Mouse (Mus musculus): ENCODE results near the gene Kif17. TPM values are rescaled to one million over a fixed set of nuclear protein-coding genes. Genes with fewer than 3 reads are reported as not detected.
A peak's percentile ranks its signal among the peaks of the same experiment; 100 is the strongest.

Kif17 gene
- total RNA-seq, 2 experiments from 2014 or later: 16.7 to 18.0 TPM

DNA sequence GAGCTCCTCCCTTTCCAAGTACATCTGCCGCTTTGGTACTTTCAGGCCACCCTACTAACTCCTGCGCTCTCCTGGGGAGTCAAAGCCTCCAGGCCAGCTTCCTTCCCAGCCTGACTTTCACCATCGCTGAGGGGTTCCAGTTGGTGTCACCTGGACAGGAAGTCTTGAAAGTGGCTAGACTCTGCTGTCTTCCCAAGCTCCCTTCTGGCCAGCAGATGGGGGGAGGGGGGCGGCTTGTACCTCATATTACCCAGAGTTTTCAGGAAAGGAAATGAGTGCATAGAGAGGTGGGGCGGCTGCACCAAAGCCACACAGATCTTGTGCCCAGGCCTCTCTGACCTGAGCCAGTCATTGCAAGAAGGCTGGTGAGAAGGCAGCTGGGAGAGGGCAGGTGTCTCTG, 2.0 kb downstream of the Kif17 start:
- no peak for DNase-seq (ENCODE audit: low spot score in 2 of 2)
- intact Hi-C loops (cut with DNase I): no loop called here

DNA sequence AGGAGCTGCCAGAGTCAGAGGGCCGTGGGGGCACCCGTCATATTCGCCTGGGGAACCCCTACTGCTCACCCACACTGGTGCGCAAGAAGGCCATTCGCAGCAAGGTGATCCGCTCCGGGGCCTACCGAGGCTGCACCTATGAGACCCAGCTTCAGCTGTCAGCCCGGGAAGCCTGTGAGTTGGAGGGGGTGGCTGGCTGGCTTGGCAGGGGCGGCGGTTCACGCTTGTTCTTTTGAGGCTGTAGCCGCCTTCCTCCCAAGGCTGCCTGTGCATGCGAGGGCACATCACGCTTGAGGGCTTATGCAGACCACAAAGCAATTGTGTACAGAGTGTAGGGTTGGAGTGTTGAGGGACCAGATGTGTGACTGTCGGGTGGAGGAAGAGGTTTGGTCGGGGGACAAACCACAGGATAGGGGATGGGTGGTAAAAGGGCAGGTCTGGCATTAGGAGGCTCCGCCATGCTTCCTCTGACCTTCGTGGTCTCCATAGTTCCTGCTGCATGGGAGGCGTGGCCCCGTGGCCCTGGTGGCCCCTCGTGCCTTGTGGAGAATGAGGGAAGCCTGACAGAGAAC, 7.0 kb downstream of the Kif17 start:
- no peak for DNase-seq (ENCODE audit: low spot score in 2 of 2)
- intact Hi-C loops (cut with DNase I): no loop called here

- DNase-seq (ENCODE audit: low spot score in 2 of 2): no peak
- intact Hi-C loops (cut with DNase I): no loop called here
Observed at GRCm38 (mm10) chr4:138258663-138259062, 8.4 kb downstream of the Kif17 start.

GRCm38 (mm10) chr4:138259482-138259881, 9.2 kb downstream of the Kif17 start:
- intact Hi-C loops (cut with DNase I): no loop called here
- no peak for DNase-seq (ENCODE audit: low spot score in 2 of 2)

DNA sequence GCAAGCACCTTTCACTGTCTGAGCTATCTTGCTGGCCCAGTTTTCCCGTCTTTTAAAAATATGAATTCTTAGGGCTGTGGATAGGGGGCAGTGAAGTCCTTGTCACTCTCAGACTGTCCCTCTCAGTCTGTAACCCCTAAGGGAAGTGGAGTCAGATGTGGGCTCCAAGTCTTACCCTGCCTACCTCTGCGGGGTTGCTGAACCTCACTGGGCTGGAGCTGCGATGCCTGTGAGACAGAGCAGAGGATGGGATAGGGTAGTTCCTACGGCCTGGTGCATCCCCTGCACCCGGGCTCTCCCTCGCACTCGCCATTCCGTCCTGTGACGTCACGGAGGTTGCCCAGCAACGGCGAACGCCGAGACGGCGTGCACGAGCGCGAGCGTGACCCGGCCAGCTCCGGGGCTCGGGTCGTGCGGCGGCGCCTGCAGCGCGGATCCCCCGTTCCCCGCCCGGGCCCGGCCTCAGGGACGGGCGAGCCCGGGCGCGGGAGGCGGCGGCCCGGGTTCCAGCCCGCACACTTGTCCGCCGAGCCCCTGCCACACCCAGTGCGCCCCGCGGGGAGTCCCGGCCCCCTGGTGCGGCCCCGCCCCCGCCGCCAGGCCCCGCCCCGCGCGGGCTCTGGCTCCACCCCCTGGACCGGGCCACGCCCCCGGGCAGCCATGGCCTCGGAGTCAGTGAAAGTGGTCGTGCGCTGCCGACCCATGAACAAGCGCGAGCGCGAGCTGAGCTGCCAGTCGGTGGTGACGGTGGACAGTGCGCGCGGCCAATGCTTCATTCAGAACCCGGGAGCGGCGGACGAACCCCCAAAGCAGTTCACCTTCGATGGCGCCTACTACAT, 11.8 kb downstream of the Kif17 start:
- intact Hi-C loops (cut with DNase I): no loop called here

DNA sequence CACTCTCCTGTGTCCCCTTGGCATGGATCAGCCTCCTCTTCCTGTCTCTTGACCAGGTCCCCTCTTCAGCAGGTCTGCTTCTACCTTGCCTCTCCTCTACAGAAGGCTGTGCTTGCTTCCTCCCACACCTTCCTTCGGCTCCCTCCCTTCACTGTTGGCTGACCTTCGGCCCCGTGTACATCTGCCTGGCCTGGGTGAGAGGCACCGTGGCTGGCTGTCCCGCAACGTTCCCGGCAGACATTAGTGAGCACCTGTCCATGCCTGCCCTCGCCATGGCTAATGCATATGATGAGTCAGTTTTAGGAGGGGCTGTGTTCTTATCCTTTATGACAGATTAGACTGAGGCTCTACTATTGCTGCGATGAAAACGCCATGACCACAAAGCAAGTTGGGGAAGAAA, 17.6 kb downstream of the Kif17 start:
- no peak for DNase-seq (ENCODE audit: low spot score in 2 of 2)
- intact Hi-C loops (cut with DNase I): no loop called here

More for the DNA sequence above, 11.8 kb downstream of the Kif17 start:
- peak; percentile 88 for DNase-seq (ENCODE audit: low spot score in 2 of 2)

GRCm38 (mm10) chr4:138272011-138272997, 22.1 kb downstream of the Kif17 start:
- peak; percentile 65 to 83 for DNase-seq (ENCODE audit: low spot score in 2 of 2)
- intact Hi-C loops (cut with DNase I): no loop called here

GRCm38 (mm10) chr4:138278346-138278745, 28.1 kb downstream of the Kif17 start:
- DNase-seq (ENCODE audit: low spot score in 2 of 2): peak; percentile 39 to 52

DNA sequence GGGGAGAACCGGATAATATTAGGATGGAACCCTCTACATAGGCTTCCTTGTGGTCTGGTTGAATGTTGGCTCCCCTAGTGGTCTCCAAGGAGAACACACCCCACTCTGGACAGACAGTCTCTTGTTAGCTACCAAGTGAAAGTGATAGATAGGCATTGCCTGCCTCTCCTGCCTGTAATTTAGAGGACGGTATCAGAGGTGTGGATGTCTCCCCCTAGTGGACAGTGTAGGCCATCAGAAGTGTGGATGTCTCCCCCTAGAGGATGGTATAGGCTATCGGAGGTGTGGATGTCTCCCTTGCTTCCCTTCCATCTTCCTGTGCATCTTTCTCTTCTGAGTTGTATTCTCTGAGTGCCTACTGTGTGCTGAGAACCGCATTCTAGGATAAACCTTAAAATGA, 32.6 kb downstream of the Kif17 start:
- intact Hi-C loops (cut with DNase I): no loop called here
- peak; percentile 73 to 93 for DNase-seq (ENCODE audit: low spot score in 2 of 2)

More at GRCm38 (mm10) chr4:138278346-138278745, 28.1 kb downstream of the Kif17 start:
- intact Hi-C loops (cut with DNase I): no loop called here

DNA sequence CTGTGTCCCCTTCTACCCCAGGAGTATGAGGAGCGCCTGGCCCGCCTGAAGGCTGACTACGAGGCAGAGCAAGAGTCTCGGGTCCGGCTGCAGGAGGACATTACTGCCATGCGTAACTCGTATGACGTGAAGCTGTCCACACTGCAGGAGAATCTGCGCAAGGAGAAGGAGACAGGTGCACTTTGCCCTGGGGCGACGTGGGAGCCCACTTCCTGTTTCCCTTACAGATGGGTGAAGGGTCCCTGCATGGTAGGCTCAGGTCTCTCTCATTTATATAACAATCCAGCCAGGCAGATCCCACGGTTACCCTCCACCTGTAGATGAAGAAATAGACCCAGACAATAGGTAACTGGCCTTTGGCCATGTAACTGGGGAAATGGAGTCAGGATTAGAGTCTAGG, 36.2 kb downstream of the Kif17 start:
- DNase-seq (ENCODE audit: low spot score in 2 of 2): no peak
- intact Hi-C loops (cut with DNase I): no loop called here

- no peak for DNase-seq (ENCODE audit: low spot score in 2 of 2)
- intact Hi-C loops (cut with DNase I): no loop called here
Observed at GRCm38 (mm10) chr4:138288691-138289090, 38.5 kb downstream of the Kif17 start.

GRCm38 (mm10) chr4:138292028-138292427, 41.8 kb downstream of the Kif17 start:
- intact Hi-C loops (cut with DNase I): no loop called here
- no peak for DNase-seq (ENCODE audit: low spot score in 2 of 2)

DNA sequence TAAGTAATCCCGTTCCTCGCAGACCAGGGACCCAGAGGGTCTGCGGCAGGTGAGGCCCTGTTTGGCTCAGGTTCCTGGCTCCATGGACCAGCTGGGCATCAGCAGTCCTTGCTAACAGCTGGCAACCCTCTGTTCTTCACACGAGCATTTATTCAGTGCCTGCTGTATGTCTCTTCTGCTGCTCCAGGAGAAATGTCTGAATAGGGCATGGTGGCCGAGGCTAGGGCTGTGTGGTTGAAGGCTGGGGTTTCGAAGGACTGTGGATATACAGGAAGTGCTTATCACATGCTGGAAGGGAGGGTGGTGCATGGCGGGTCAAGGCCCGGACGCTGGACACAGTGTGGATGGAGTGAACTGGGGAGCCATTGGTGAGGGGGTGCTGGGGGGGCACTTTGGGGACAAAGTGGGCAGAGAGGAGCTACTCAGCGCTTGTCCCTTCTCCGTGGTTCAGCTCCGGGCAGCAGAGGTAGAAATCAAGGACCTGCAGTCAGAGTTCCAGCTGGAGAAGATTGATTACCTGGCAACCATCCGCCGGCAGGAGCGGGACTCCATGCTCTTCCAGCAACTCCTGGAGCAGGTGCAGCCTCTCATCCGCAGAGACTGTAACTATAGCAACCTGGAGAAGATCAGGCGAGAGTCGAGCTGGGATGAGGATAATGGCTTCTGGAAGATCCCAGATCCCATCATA, 43.2 kb downstream of the Kif17 start:
- intact Hi-C loops (cut with DNase I): no loop called here
- peak in 1 of 2 experiments; percentile 41 for DNase-seq (ENCODE audit: low spot score in 2 of 2)

- intact Hi-C loops (cut with DNase I): no loop called here
- DNase-seq (ENCODE audit: low spot score in 2 of 2): no peak
Observed at GRCm38 (mm10) chr4:138293949-138294550, 43.8 kb downstream of the Kif17 start.

DNA sequence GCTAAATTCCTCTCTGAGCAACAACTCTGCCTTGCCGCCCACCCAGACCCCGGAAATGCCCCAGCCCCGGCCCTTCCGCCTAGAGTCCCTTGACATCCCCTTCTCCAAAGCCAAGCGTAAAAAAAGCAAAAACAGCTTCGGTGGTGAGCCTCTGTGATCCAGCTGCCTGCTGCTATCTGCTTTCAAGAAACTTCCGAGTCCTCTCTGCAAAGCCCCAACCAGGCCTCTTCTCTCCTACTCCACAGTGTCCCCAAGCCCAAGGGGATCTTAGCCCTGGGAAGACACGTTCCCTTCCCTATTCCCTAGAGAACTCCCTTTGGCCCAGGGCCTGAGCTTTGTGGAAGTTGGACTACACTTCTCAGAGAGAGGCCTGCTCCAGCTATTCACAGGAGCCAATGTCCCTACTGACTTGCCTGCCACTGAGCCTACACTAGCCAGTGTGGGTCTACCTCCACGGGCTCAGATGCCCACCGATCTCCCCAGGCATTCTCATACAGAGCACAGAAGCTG, 51.1 kb downstream of the Kif17 start:
- no peak for DNase-seq (ENCODE audit: low spot score in 2 of 2)
- intact Hi-C loops (cut with DNase I): no loop called here

DNA sequence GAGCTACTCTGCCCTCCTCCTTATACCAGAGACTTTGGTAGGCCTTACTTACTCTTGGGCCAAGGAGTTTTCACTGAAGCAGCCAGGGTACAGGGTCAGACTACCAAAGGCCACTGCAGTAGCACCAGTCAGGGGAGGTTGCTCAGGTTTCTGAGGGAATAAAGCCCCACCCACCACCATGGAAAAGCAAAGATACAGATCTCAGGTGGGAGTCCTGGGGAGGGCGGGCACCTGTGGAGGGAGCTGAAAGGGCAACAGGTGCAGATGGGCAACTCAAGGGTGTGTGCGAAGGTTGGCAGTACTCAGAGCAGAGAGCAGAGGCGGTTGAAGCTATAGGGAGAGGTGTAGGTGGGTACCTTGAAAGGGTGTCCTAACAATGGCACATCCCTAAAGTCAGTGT, 52.8 kb downstream of the Kif17 start:
- intact Hi-C loops (cut with DNase I): no loop called here

DNA sequence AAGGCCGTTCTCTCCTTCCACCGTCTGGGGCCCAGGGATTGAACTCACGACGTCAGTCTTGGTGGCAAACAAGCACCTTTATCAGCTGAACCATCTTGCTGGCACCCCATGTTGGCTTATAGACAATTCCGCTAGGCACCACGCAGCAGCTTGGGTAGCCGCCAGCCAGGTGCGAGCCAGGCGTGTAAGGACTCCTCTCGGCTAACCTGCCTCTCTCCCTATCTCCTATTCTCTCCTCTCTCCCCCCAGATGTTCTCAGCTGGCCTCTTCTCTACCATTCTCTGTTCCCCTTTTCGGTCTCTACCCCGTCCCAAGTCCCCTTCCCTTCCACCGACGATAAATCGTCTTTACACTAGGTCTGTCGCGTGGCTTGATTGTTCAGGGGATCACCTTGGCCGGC, 53.5 kb downstream of the Kif17 start:
- intact Hi-C loops (cut with DNase I): no loop called here
- DNase-seq (ENCODE audit: low spot score in 2 of 2): no peak

More for the DNA sequence above, 52.8 kb downstream of the Kif17 start:
- DNase-seq (ENCODE audit: low spot score in 2 of 2): no peak

DNA sequence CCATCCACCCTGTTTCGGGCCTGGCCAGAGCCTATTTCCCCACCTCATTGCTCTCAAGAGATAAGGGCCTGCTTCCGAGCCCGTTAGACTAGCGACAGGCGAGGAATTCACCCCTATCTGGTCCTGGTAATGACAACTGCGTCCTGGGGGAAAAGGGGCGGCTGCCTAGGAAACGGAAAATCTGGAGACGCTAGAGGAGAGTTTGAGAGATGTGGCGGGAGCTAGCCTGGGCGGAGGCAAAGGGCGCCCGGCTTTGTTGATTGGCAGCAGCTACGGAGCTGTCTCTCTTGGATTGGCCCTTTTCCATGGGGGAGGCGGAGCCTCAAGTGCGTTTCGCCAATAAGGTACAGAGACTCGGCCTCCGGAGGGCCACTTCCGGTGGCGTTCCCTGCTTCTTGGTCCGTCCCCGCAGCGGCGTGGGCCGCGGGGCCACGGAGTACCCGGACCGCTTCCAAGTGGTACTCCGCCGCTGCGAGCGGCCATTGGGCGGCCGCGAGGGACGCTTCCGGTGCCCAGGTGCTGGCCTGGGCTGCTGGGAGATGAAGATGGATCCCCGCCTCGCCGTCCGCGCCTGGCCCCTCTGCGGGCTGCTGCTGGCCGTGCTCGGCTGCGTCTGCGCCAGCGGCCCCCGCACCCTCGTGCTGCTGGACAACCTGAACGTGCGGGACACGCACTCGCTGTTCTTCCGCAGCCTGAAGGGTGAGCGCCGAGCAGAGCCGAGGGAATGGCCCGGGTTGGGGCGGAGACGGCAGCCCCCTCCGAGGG, 54.3 kb downstream of the Kif17 start, which contains the start of gene Ddost:
TSS of gene Ddost (plus strand) at position 391 of the 765 bp plus-strand sequence.
- intact Hi-C loops (cut with DNase I): no loop called here
- peak; percentile 99 to 100 for DNase-seq (ENCODE audit: low spot score in 2 of 2)
